Mouse (Mus musculus) MEL (cell line): ENCODE measurements around the gene Prss34. TPM values are rescaled to one million over a fixed set of nuclear protein-coding genes. Genes with fewer than 3 reads are reported as not detected.

ENCODE experiments used
- DNase-seq: peaks from one replicate; pipeline ENCODE4 v3.0.0; 2011; ENCODE audit warnings: low read depth, low spot score
- H3K27ac ChIP-seq: 2 replicates; pipeline ENCODE4 v1.5.1; 2012; ENCODE audit warnings: low read depth, mild to moderate bottlenecking, control low read depth, low read length, moderate library complexity; ENCODE audit not compliant: control insufficient read depth
- H3K27me3 ChIP-seq, 2 experiments: fragments of 150-350 bp in 1 of 2; sonication (generic) in 1 of 2; 2 replicates each; pipeline ENCODE4 v1.6.1; 2012; ENCODE audit warnings: low read length in 2 of 2, mild to moderate bottlenecking in 2 of 2, improper control_type of control experiment in 1 of 2, moderate library complexity in 1 of 2; ENCODE audit not compliant: insufficient read depth in 2 of 2, control insufficient read depth in 1 of 2
- H3K36me3 ChIP-seq, 2 experiments: 2 replicates each; pipeline ENCODE4 v1.6.1; 2012 to 2014; ENCODE audit warnings: low read length in 2 of 2, improper control_type of control experiment in 1 of 2, inconsistent platforms in 1 of 2, mild to moderate bottlenecking in 1 of 2; ENCODE audit not compliant: insufficient read depth in 2 of 2, control insufficient read depth in 1 of 2
- H3K4me1 ChIP-seq, 2 experiments: fragments of 150-350 bp in 1 of 2; sonication (generic) in 1 of 2; 2 replicates each; pipeline ENCODE4 v1.6.1; 2012; ENCODE audit warnings: low read length in 2 of 2, improper control_type of control experiment in 1 of 2, mild to moderate bottlenecking in 1 of 2; ENCODE audit not compliant: insufficient read depth in 2 of 2, control insufficient read depth in 1 of 2
- H3K4me3 ChIP-seq, 2 experiments: fragments of 150-350 bp in 1 of 2; sonication (generic) in 1 of 2; 2 replicates each; pipeline ENCODE4 v1.5.1; 2012; ENCODE audit warnings: low read depth in 2 of 2, low read length in 2 of 2, mild to moderate bottlenecking in 2 of 2, moderate library complexity in 2 of 2, control low read depth in 1 of 2, improper control_type of control experiment in 1 of 2; ENCODE audit not compliant: control insufficient read depth in 1 of 2, insufficient read depth in 1 of 2
- H3K79me2 ChIP-seq: 2 replicates; pipeline ENCODE4 v1.6.1; 2012; ENCODE audit warnings: mild to moderate bottlenecking, low read length, moderate library complexity; ENCODE audit not compliant: control insufficient read depth, poor library complexity, insufficient read depth
- H3K9ac ChIP-seq: 2 replicates; pipeline ENCODE4 v1.6.1; 2012; ENCODE audit warnings: low read depth, mild to moderate bottlenecking, control low read depth, low read length, moderate library complexity; ENCODE audit not compliant: control insufficient read depth, poor library complexity, severe bottlenecking
- H3K9me3 ChIP-seq: fragments of 150-350 bp; sonication (generic); replicated peaks from 2 replicates; pipeline ENCODE4 v1.6.1; 2012; ENCODE audit warnings: mild to moderate bottlenecking, low read length, improper control_type of control experiment, moderate library complexity; ENCODE audit not compliant: insufficient read depth
- BHLHE40 ChIP-seq: IDR thresholded peaks from 2 replicates; pipeline ENCODE4 v1.6.1; 2012; ENCODE audit warnings: low read depth, mild to moderate bottlenecking, inconsistent platforms, low read length, improper control_type of control experiment, borderline replicate concordance
- CHD1 ChIP-seq: IDR thresholded peaks from 2 replicates; pipeline ENCODE4 v1.6.1; 2012; ENCODE audit warnings: low read depth, mild to moderate bottlenecking, inconsistent platforms, low read length, improper control_type of control experiment
- CTCF ChIP-seq, 3 experiments: IDR thresholded peaks in 2 of 3; conservative IDR thresholded peaks in 1 of 3; 2 replicates each; pipeline ENCODE4 v1.5.1; 2011 to 2012; ENCODE audit warnings: low read length in 3 of 3, low read depth in 2 of 3, mild to moderate bottlenecking in 2 of 3, improper control_type of control experiment in 1 of 3, inconsistent platforms in 1 of 3, mixed read lengths in 1 of 3, moderate library complexity in 1 of 3; ENCODE audit not compliant: control insufficient read depth in 1 of 3, insufficient read depth in 1 of 3, poor library complexity in 1 of 3, severe bottlenecking in 1 of 3
- E2F4 ChIP-seq: IDR thresholded peaks from 2 replicates; pipeline ENCODE4 v1.6.1; 2011; ENCODE audit warnings: low read depth, low read length, improper control_type of control experiment, borderline replicate concordance
- ELF1 ChIP-seq: IDR thresholded peaks from 2 replicates; pipeline ENCODE4 v1.6.1; 2014; ENCODE audit warnings: low read depth, mild to moderate bottlenecking, inconsistent platforms, low read length, improper control_type of control experiment, moderate library complexity
- EP300 ChIP-seq, 2 experiments: IDR thresholded peaks; 2 replicates each; pipeline ENCODE4 v1.6.1; 2011; ENCODE audit warnings: improper control_type of control experiment in 2 of 2, low read length in 2 of 2, low read depth in 1 of 2, mild to moderate bottlenecking in 1 of 2
- ETS1 ChIP-seq: IDR thresholded peaks from 2 replicates; pipeline ENCODE4 v1.6.1; 2012; ENCODE audit warnings: low read depth, mild to moderate bottlenecking, inconsistent platforms, low read length, improper control_type of control experiment, moderate library complexity
- GABPA ChIP-seq: IDR thresholded peaks from 2 replicates; pipeline ENCODE4 v1.6.1; 2012; ENCODE audit warnings: low read depth, mild to moderate bottlenecking, inconsistent platforms, low read length, improper control_type of control experiment, moderate library complexity
- GATA1 ChIP-seq: IDR thresholded peaks from 2 replicates; pipeline ENCODE4 v1.6.1; 2011; ENCODE audit warnings: low read depth, low read length, improper control_type of control experiment
- MAFK ChIP-seq: IDR thresholded peaks from 2 replicates; pipeline ENCODE4 v1.6.1; 2011; ENCODE audit warnings: low read depth, mild to moderate bottlenecking, low read length, improper control_type of control experiment, borderline replicate concordance
- MAX ChIP-seq: IDR thresholded peaks from 2 replicates; pipeline ENCODE4 v1.6.1; 2011; ENCODE audit warnings: low read length, improper control_type of control experiment
- MAZ ChIP-seq: IDR thresholded peaks from 2 replicates; pipeline ENCODE4 v1.6.1; 2012; ENCODE audit warnings: low read depth, mild to moderate bottlenecking, inconsistent platforms, low read length, improper control_type of control experiment
- MEF2A ChIP-seq: IDR thresholded peaks from 2 replicates; pipeline ENCODE4 v1.6.1; 2014; ENCODE audit warnings: low read depth, mild to moderate bottlenecking, inconsistent platforms, low read length, improper control_type of control experiment; ENCODE audit not compliant: poor library complexity, insufficient replicate concordance, severe bottlenecking; ENCODE audit errors: extremely low read depth
- MXI1 ChIP-seq: IDR thresholded peaks from 2 replicates; pipeline ENCODE4 v1.6.1; 2011; ENCODE audit warnings: mild to moderate bottlenecking, low read depth, low read length, improper control_type of control experiment
- MYB ChIP-seq: IDR thresholded peaks from 2 replicates; pipeline ENCODE4 v1.6.1; 2011; ENCODE audit warnings: mild to moderate bottlenecking, low read depth, low read length, improper control_type of control experiment
- MYC ChIP-seq: IDR thresholded peaks from 2 replicates; pipeline ENCODE4 v1.6.1; 2011; ENCODE audit warnings: low read depth, mild to moderate bottlenecking, low read length, improper control_type of control experiment, moderate library complexity
- NELFE ChIP-seq: IDR thresholded peaks from 2 replicates; pipeline ENCODE4 v1.6.1; 2011; ENCODE audit warnings: low read depth, low read length, improper control_type of control experiment
- NRF1 ChIP-seq: IDR thresholded peaks from 2 replicates; pipeline ENCODE4 v1.6.1; 2014; ENCODE audit warnings: low read depth, mild to moderate bottlenecking, inconsistent platforms, low read length, improper control_type of control experiment, moderate library complexity; ENCODE audit not compliant: poor library complexity, insufficient read depth, severe bottlenecking
- POLR2A ChIP-seq, 2 experiments: IDR thresholded peaks; 2 replicates each; pipeline ENCODE4 v1.6.1; 2011 to 2012; ENCODE audit warnings: low read length in 2 of 2, mild to moderate bottlenecking in 2 of 2, control low read depth in 1 of 2, improper control_type of control experiment in 1 of 2, low read depth in 1 of 2, moderate library complexity in 1 of 2; ENCODE audit not compliant: control insufficient read depth in 1 of 2, insufficient read depth in 1 of 2, poor library complexity in 1 of 2
- RAD21 ChIP-seq: IDR thresholded peaks from 2 replicates; pipeline ENCODE4 v1.6.1; 2011; ENCODE audit warnings: mild to moderate bottlenecking, low read depth, low read length, improper control_type of control experiment
- RCOR1 ChIP-seq: IDR thresholded peaks from 2 replicates; pipeline ENCODE4 v1.6.1; 2012; ENCODE audit warnings: low read depth, mild to moderate bottlenecking, inconsistent platforms, low read length, improper control_type of control experiment
- SIN3A ChIP-seq: IDR thresholded peaks from 2 replicates; pipeline ENCODE4 v1.6.1; 2012; ENCODE audit warnings: low read length, improper control_type of control experiment, inconsistent platforms
- SMC3 ChIP-seq: IDR thresholded peaks from 2 replicates; pipeline ENCODE4 v1.6.1; 2011; ENCODE audit warnings: low read depth, low read length, improper control_type of control experiment
- TBP ChIP-seq: IDR thresholded peaks from 2 replicates; pipeline ENCODE4 v1.8.0; 2011; ENCODE audit warnings: low read depth, low read length, improper control_type of control experiment
- TCF12 ChIP-seq: IDR thresholded peaks from 2 replicates; pipeline ENCODE4 v1.6.1; 2014; ENCODE audit warnings: low read depth, mild to moderate bottlenecking, inconsistent platforms, low read length, improper control_type of control experiment, moderate library complexity
- USF2 ChIP-seq, 2 experiments: IDR thresholded peaks; 2 replicates each; pipeline ENCODE4 v1.6.1; 2011 to 2012; ENCODE audit warnings: improper control_type of control experiment in 2 of 2, low read length in 2 of 2, borderline replicate concordance in 1 of 2, inconsistent platforms in 1 of 2, low read depth in 1 of 2, mild to moderate bottlenecking in 1 of 2; ENCODE audit not compliant: insufficient read depth in 1 of 2
- ZC3H11A ChIP-seq: IDR thresholded peaks from 2 replicates; pipeline ENCODE4 v1.6.1; 2012; ENCODE audit warnings: low read depth, mild to moderate bottlenecking, inconsistent platforms, low read length, improper control_type of control experiment
- ZMIZ1 ChIP-seq: IDR thresholded peaks from 2 replicates; pipeline ENCODE4 v1.6.1; 2012; ENCODE audit warnings: low read depth, mild to moderate bottlenecking, inconsistent platforms, low read length, improper control_type of control experiment, moderate library complexity
- ZNF384 ChIP-seq: IDR thresholded peaks from 2 replicates; pipeline ENCODE4 v1.6.1; 2012; ENCODE audit warnings: low read depth, mild to moderate bottlenecking, inconsistent platforms, low read length, improper control_type of control experiment
- polyA plus RNA-seq, 2 experiments: library from polyadenylated mRNA; stranded (reverse) in 1 of 2; unstranded in 1 of 2; fragments of >175 nt in 1 of 2; fragments of >200 nt in 1 of 2; gene quantifications; 2 replicates each; pipeline versions ENCODE4 v1.2.1 to v1.2.4; 2012; ENCODE audit warnings: low replicate concordance in 2 of 2, low read depth in 1 of 2; ENCODE audit not compliant: insufficient read length in 2 of 2, insufficient read depth in 1 of 2, missing spikeins in 1 of 2
- total RNA-seq: library from RNA; depleted of rRNA; stranded (reverse); fragments of 300-350 nt; gene quantifications from 2 replicates; pipeline ENCODE4 v1.2.3, GENCODE M21; 2012

Gene Prss34
- total and polyA plus RNA-seq, 3 experiments = not detected

DNA sequence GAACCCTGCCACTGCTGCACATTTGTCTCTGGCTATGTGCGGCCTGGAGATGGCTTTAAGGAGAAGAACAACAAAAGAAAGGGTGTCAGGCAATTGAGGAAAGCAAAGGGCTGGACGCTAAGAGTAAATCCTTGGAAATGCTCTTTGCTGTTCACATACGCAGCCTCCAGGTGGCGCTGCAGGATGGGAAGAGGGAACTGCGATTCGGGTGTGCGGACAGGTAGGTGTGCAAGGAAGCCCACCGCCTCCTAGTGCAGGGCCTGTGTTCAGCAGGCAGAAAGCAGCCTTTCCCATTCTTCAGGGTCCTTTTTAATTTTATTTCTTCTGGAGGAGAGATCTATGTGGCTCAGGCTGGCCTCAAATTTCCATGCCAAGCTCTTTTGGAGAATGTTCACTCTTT lies 35.7 kb downstream of the Prss34 start (continued):
- TF ChIP-seq BHLHE40 (no peak), ZC3H11A (peak; percentile 71), E2F4 (no peak), MAX (no peak), MYB (no peak), MEF2A (no peak), NELFE (no peak), ELF1 (no peak), MAZ (no peak), GATA1 (no peak), RCOR1 (no peak), MXI1 (no peak), USF2 (IDR thresholded peaks at IDR 0.05; ENCODE audit: borderline replicate concordance in 1 of 2, insufficient read depth in 1 of 2, low read depth in 1 of 2, low read length in 2 of 2) (no peak)
- TF ChIP-seq, all 39 proteins: peak for 4

DNA sequence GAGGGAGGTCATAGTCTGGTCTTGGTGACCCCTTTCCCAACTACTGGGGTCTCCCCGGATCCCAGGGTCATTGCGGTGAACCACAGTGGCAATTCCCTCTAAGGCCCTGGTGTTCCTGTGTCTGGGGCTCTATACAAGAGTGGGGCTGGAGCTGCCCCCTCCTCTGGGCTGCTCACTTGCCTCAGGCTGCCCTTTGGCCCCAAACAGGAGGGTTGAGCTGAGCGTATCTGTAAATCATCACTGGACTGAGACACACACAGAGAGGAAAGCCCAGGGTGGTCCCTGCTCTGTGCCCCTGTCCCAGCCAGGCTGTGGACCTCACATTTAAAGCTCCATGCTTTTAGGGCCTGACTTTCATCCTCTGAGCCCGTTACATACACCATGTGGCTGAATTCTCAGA lies 40.0 kb downstream of the Prss34 start:
- Histone ChIP-seq H3K4me3 (no peak overlapping the region), H3K79me2 (no peaks in the 10 kb centered on the region), H3K27me3 (peaks cover 7 to 8% of the 10 kb centered on the region in 2 experiments; a peak in 3 of 4 replicates), H3K9ac (no peak overlapping the region), H3K9me3 (no peaks in the 10 kb centered on the region), H3K4me1 (peaks cover 0 to 5% of the 10 kb centered on the region in 2 experiments; a peak in 2 of 4 replicates), H3K36me3 (no peaks in the 10 kb centered on the region), H3K27ac (no peak overlapping the region)
- no peak for DNase-seq
- TF ChIP-seq MYC (no peak), ZNF384 (no peak), MAFK (no peak), TBP (no peak), SMC3 (no peak), ETS1 (no peak), GABPA (no peak), SIN3A (no peak), ZMIZ1 (no peak), RAD21 (no peak), EP300 (IDR thresholded peaks at IDR 0.05; ENCODE audit: low read depth in 1 of 2, low read length in 2 of 2) (no peak), NRF1 (no peak), TCF12 (no peak), MEF2A (no peak), MAX (no peak), CHD1 (no peak), USF2 (IDR thresholded peaks at IDR 0.05; ENCODE audit: borderline replicate concordance in 1 of 2, insufficient read depth in 1 of 2, low read depth in 1 of 2, low read length in 2 of 2) (no peak), CTCF (IDR thresholded peaks at IDR 0.05 in 2 of 3, conservative IDR thresholded peaks at IDR 0.05 in 1 of 3; ENCODE audit: control insufficient read depth in 1 of 3, insufficient read depth in 1 of 3, low read depth in 2 of 3, low read length in 3 of 3, poor library complexity in 1 of 3, severe bottlenecking in 1 of 3) (no peak), POLR2A (IDR thresholded peaks at IDR 0.05; ENCODE audit: control insufficient read depth in 1 of 2, insufficient read depth in 1 of 2, low read depth in 1 of 2, low read length in 2 of 2, poor library complexity in 1 of 2) (no peak), E2F4 (no peak)
